Mouse (Mus musculus) neural tube, embryonic 12.5 days (tissue): ENCODE measurements around the gene Myo9b. TPM values are rescaled to one million over a fixed set of nuclear protein-coding genes. Genes with fewer than 3 reads are reported as not detected.

Experiments
- ATAC-seq: fragments of 200-750 bp; cut with Nextera tagmentation; 2 replicates; pipeline ENCODE4 v1.8.0; 2017; ENCODE audit warnings: low read depth, mild to moderate bottlenecking, moderate TSS enrichment, moderate library complexity; ENCODE audit not compliant: low FRiP score
- H3K27ac ChIP-seq: fragments of 300-500 bp; sonication (generic); 2 replicates; pipeline ENCODE4 v1.5.1; 2016
- H3K27me3 ChIP-seq: fragments of 300-500 bp; sonication (generic); replicated peaks from 2 replicates; pipeline ENCODE4 v1.6.1; 2016; ENCODE audit warnings: mild to moderate bottlenecking
- H3K36me3 ChIP-seq: fragments of 300-500 bp; sonication (generic); 2 replicates; pipeline ENCODE4 v1.6.1; 2016; ENCODE audit warnings: mild to moderate bottlenecking
- H3K4me1 ChIP-seq: fragments of 300-500 bp; sonication (generic); 2 replicates; pipeline ENCODE4 v1.6.1; 2016
- H3K4me2 ChIP-seq: fragments of 300-500 bp; sonication (generic); replicated peaks from 2 replicates; pipeline ENCODE4 v1.6.1; 2016; ENCODE audit warnings: mild to moderate bottlenecking
- H3K4me3 ChIP-seq: fragments of 300-500 bp; sonication (generic); 2 replicates; pipeline ENCODE4 v1.5.1; 2016
- H3K9ac ChIP-seq: fragments of 300-500 bp; sonication (generic); 2 replicates; pipeline ENCODE4 v1.6.1; 2016; ENCODE audit warnings: mild to moderate bottlenecking
- H3K9me3 ChIP-seq: fragments of 300-500 bp; sonication (generic); 2 replicates; pipeline ENCODE4 v1.6.1; 2016; ENCODE audit warnings: mild to moderate bottlenecking
- WGBS: fragments of 180-500 bp; shearing (Covaris S2); methylation state at CpG from one replicate; pipeline ENCODE4 v1.1.7; 2016; 5-methylcytosine and 5-hydroxymethylcytosine counted together
- polyA plus RNA-seq: library from polyadenylated mRNA; unstranded; fragments of >200 nt; fragmentation: Nextera tagmentation; extraction: Ambion mirVana; gene quantifications from 2 replicates; pipeline ENCODE4 v1.2.1, GENCODE M21; 2016

Gene Myo9b
- polyA plus RNA-seq, 1 experiment from 2014 or later, result 22.5 TPM

DNA sequence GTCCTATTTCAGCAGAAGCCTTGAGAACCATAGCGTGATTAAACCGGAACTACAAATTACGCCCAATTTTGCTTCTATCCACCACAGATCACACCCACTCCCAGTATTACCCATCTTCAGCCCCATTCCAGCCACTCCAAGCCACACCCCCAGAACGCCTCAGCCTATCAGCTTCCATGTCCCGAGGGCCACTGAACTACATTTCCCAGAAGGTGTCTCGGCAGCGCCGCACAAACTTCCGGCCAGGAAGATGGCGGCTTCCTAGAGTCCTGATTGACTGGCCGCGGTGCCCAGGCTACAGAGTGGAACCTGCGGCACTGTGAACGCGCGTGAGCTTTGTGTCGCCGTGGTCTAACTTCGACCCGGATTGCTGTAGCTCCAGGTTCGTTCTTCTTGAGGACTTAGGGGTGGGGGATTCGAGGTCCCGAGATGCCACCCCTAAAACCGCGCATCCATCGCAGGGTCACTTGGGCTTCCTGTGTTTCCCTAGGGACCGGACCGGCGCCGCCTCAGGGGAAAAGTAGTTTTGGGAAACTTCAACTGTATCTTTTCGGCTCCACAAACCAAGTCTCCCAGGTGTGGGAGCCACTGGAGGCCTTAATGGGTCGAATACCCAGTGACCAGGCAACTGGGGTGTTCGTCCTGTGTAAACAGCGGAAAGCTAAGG is 124.3 kb downstream of the Myo9b start, which contains the start of gene Babam1:
Gene Babam1, plus strand, starts transcription at position 223 of the 667 bp plus-strand sequence.
- Histone ChIP-seq H3K4me1 (peaks cover 16% of the 10 kb centered on the region), H3K27ac (no peak within 1 kb of the TSS; the same call in 1 of the 2 replicates), H3K27me3 (no peaks in the 10 kb centered on the region), H3K9ac (peak within 1 kb of the TSS; percentile 69), H3K4me3 (peak within 1 kb of the TSS; percentile 63), H3K36me3 (peaks cover 14% of the 10 kb centered on the region), H3K9me3 (no peaks in the 10 kb centered on the region), H3K4me2 (peak within 1 kb of the TSS; percentile 75)
- peak; percentile 97 for ATAC-seq
- WGBS, result under 1% methylated on average over 34 of the region's 34 CpGs

DNA sequence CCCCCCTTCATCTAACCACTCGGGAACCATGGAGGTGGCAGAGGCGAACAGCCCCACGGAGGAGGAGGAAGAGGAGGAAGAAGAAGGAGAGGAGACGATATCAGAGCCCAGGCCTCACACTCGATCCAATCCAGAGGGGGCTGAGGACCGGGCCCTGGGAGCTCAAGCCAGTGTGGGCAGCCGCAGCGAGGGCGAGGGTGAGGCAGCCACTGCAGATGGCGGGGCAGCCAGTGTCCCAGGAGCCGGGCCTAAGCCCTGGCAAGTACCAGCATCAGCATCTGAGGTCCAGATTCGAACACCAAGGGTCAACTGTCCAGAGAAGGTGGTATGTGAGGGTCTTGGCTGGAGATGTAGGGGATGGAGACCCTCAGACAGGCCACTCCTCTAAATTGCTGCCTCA is 125.2 kb downstream of the Myo9b start:
- no peak overlapping the region for H3K27ac ChIP-seq
- no peaks in the 10 kb centered on the region for H3K27me3 ChIP-seq
- no peak for ATAC-seq
- 90% methylated on average over 12 of the region's 12 CpGs for WGBS
- H3K9me3 ChIP-seq, result no peaks in the 10 kb centered on the region
- peaks cover 16% of the 10 kb centered on the region for H3K4me1 ChIP-seq
- peaks cover 14% of the 10 kb centered on the region for H3K36me3 ChIP-seq
- H3K4me2 ChIP-seq, result peak overlapping the region; percentile 75
- 0 out of 2 replicates have a peak overlapping the region, but pooled peaks have one; percentile 69 for H3K9ac ChIP-seq
- peak overlapping the region; percentile 63 for H3K4me3 ChIP-seq

DNA sequence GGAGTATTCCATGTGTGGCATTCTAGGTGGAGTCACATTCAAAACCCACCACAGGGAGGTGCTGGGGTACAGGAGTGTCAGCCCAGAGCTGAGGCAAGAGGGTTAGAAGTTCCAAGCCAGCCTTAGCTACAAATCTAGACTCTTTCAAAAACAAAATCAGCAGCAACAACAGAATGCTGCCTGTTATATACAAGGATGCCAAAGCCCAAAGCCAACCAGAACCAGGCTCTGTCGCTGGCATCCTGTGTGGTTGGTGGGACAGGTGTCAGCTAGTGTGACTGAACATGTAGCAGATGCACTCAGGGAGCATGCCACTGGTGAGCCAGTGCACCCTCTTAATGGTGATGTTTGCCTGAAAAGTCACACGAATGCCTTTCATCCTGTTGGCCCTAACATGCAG is 128.3 kb downstream of the Myo9b start:
- Histone ChIP-seq H3K4me3 (no peak overlapping the region), H3K9me3 (no peaks in the 10 kb centered on the region), H3K4me1 (peaks cover 12% of the 10 kb centered on the region), H3K27ac (no peak overlapping the region), H3K27me3 (no peaks in the 10 kb centered on the region), H3K4me2 (no peak overlapping the region), H3K9ac (no peak overlapping the region), H3K36me3 (peaks cover 14% of the 10 kb centered on the region)
- 94% methylated on average over 2 of the region's 2 CpGs for WGBS
- no peak for ATAC-seq

DNA sequence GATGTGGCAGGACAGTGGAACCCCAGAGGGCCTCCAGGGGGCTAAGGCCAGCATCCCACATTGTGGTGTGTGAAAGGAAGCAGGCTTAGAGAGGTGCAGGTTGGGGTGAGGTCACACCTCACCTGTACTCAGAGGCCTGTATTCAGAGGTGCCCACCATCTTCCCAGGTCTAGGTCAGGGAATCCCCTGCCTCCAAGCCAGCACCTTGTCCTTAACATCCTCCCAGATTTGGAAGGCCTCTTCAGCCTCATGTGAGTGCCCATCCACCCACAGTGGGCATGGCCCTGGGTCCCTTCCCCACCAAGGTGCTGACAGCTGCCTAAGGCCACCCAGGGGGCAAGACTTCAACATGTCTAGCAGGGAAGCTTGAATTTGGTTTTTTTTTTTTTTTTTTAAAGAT is 128.9 kb downstream of the Myo9b start:
- no peak overlapping the region for H3K4me3 ChIP-seq
- H3K4me1 ChIP-seq, result peaks cover 15% of the 10 kb centered on the region
- H3K27me3 ChIP-seq, result no peaks in the 10 kb centered on the region
- peaks cover 14% of the 10 kb centered on the region for H3K36me3 ChIP-seq
- H3K27ac ChIP-seq, result no peak overlapping the region
- H3K9me3 ChIP-seq, result no peaks in the 10 kb centered on the region
- ATAC-seq, result no peak
- H3K9ac ChIP-seq, result no peak overlapping the region
- H3K4me2 ChIP-seq, result no peak overlapping the region

DNA sequence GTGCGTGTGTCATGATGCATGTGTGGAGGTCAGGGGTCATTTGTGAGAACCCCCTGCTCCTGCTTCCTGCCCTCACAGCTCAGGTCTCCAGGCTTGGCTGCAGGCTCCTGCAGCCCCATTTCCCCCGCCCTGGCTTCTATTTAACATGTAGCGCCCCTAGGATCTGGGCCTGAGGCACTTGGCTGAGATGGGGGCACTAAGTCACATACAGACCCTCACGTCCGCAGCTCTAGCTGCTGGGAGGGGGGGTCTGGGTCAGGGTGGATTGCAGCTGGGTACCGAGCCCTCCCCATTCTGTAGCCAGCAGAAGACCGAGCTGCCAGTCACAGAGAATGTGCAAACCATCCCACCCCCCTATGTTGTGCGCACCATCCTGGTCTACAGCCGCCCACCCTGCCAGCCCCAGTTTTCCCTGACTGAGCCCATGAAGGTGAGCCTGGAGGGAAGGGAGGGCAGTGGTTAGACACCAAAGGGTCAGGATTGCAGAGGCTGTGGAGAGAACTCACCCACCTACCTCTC is 130.0 kb downstream of the Myo9b start:
- H3K4me2 ChIP-seq, result no peak overlapping the region
- H3K9me3 ChIP-seq, result no peaks in the 10 kb centered on the region
- H3K4me1 ChIP-seq, result peaks cover 18% of the 10 kb centered on the region
- peaks cover 14% of the 10 kb centered on the region for H3K36me3 ChIP-seq
- H3K4me3 ChIP-seq, result no peak overlapping the region
- no peak for ATAC-seq
- no peak overlapping the region for H3K9ac ChIP-seq
- no peak overlapping the region for H3K27ac ChIP-seq
- WGBS, result 84% methylated on average over 9 of the region's 9 CpGs
- H3K27me3 ChIP-seq, result no peaks in the 10 kb centered on the region

DNA sequence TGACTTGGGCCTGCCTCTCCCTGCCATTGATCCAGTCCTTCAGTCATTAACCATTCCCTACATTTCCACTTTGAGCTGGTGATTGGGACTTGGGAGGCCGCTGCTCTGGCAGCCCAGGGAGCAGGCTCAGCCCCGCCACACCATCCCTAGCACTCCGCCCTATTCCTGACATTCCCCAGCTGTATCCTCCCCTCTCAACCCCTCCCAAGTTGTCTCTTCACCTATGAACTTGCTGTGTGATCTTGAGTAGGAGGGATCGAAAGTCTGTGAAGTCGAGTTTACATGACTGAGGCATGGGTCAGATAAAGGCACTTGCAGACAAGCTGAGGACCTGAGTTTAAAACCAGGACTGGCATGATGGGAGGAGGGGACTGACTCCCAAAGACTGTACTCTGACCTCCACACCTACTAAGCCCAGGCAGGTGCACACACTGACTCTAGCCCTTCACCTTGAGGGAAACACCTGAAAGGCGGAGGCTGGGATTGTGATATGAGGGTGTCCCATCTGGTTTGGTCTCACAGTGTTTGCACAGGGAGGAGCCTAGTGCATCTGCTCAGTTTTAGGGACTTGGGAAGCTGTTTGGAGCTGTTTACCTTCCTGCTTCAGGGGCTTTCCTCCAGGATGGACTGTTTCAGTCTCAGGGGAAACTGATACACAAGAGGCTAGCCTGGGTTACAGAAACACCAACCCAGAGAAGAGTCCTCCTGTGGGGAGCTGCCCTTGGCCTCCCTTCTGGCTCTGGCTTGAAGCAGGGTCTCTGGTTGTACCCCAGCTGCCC is 130.8 kb downstream of the Myo9b start:
- Histone ChIP-seq H3K4me1 (peaks cover 14% of the 10 kb centered on the region), H3K4me2 (no peak overlapping the region), H3K36me3 (peaks cover 16% of the 10 kb centered on the region), H3K9me3 (no peaks in the 10 kb centered on the region), H3K27me3 (no peaks in the 10 kb centered on the region), H3K4me3 (no peak overlapping the region), H3K9ac (no peak overlapping the region), H3K27ac (no peak overlapping the region)
- no peak for ATAC-seq
- 86% methylated on average over 6 of the region's 6 CpGs for WGBS

DNA sequence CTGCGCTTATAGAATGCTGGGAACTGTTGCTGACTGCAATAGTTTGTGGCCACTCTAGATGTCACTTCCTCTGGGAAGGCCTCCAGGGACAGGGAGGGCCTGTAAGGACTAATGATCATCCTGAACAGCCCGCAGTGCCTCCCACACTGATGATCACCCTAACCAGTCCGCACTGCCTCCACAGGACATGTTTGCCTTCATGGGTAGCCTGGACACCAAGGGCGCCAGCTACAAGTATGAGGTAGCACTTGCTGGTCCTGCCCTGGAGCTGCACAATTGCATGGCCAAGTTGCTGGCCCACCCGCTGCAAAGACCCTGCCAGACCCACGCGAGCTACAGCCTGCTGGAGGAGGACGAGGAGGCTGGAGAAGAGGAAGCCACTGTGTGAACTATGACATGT is 131.5 kb downstream of the Myo9b start:
- Histone ChIP-seq H3K4me3 (no peak overlapping the region), H3K27ac (no peak overlapping the region), H3K9me3 (no peaks in the 10 kb centered on the region), H3K4me1 (peaks cover 14% of the 10 kb centered on the region), H3K9ac (no peak overlapping the region), H3K36me3 (peaks cover 18% of the 10 kb centered on the region), H3K27me3 (no peaks in the 10 kb centered on the region), H3K4me2 (no peak overlapping the region)
- WGBS, result 90% methylated on average over 8 of the region's 8 CpGs
- no peak for ATAC-seq

DNA sequence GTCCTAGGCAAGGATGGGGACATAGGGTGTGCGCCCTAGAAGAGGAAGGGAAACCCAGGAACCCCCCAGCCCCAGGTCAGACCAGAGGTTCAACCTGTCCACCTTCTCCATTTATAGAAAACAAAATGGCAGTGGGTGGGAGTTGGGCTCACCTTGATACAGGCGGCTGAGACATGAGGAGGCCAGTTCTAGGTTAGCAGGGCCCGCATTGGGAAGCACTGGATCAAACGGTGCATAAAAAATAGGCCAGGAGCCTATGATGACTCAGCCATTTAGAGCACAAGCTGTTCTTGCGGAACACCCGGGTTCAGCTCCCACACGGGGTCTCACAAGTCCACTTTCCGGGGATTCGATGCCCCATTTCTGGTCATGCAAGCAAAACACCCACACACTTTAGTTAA is 132.4 kb downstream of the Myo9b start:
- 89% methylated on average over 9 of the region's 9 CpGs for WGBS
- Histone ChIP-seq H3K9ac (no peak overlapping the region), H3K9me3 (no peaks in the 10 kb centered on the region), H3K4me1 (peaks cover 14% of the 10 kb centered on the region), H3K4me2 (no peak overlapping the region), H3K27ac (no peak overlapping the region), H3K4me3 (no peak overlapping the region), H3K27me3 (no peaks in the 10 kb centered on the region), H3K36me3 (peaks cover 17% of the 10 kb centered on the region)
- ATAC-seq, result no peak

DNA sequence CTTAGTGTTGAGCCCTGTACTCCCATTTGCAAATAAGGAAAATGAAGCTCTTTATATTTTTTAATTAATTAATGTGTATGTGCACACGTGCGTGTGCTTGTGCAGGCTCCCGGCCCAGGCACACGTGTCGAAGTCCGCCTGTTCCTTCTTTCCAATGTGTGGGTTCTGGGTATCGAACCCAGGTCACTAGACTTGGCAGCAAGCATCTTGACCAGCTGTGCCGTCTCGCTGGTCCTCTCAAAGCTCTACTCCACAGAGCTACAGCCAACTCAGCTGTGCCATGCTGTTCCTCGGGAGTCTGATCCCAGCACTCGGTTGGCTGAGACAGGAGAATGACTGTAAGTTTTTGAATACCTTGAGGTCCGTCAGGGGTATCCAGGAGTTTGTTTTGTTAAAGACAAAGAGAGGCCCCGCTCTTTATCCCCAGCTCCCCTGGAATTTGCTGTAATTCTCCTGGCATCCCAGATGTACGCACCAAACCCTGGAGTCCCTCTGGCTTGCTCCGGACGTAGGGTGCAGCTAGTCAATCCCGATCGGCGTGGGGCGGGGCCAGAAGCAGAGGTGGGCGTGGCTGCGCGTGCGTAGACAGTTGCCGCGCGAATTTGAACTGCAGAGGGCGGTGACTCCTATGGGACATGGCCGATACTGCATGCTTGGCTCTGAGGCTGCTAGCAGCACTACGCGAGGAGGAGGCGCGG is 133.0 kb downstream of the Myo9b start, which contains the start of gene Ankle1:
Gene Ankle1, plus strand, starts transcription at position 610 of the 698 bp plus-strand sequence.
- Histone ChIP-seq H3K9me3 (no peaks in the 10 kb centered on the region), H3K4me1 (peaks cover 14% of the 10 kb centered on the region), H3K9ac (peak within 1 kb of the TSS; percentile 63), H3K27ac (no peak within 1 kb of the TSS), H3K36me3 (peaks cover 17% of the 10 kb centered on the region), H3K4me2 (peak within 1 kb of the TSS; percentile 93), H3K4me3 (peak within 1 kb of the TSS; percentile 55), H3K27me3 (no peaks in the 10 kb centered on the region)
- ATAC-seq, result peak; percentile 89
- WGBS, result 15% methylated on average over 33 of the region's 33 CpGs

DNA sequence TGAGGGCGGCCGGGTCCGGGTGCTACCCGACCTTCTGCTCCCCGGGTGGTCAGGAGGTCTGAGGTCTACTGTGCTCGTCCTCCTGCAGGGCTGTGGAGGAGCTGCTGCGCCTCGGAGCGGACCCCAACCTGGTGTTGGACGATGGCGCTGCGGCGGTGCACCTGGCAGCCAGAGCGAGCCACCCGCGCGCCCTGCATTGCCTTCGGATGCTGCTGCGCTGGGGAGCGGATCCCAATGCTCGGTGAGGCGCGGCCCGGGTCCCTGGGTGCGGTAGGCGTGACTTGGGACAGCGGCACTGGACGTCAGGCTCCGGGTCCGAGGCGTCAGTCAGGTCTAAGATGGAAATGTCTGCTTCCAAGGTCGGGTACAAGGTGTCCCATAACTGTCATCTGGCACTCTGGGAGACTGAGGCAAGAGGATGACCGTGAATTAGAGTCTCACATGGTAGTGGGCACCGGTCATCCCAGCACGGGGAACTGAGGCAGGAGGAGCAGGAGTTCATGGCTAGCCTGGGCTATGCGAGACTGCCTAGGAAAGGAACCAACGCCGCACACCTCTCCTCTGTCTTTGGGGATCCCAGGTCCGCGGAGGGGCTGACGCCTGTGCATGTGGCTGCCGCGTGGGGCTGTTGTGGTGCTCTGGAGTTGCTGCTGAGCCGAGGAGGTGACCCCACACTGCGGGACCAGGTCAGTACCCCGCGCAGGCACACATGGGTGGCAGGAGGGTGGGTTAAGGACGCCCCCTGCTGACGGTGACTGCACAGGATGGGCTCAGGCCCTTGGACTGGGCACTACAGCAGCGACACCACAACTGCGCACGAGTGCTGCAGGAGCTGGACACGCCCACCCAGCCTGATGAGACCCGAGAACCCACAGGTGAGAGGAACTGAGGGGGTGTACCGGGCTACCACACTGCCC is 133.8 kb downstream of the Myo9b start:
- WGBS, result 1% methylated on average over 55 of the region's 55 CpGs
- Histone ChIP-seq H3K4me1 (peaks cover 14% of the 10 kb centered on the region), H3K27me3 (no peaks in the 10 kb centered on the region), H3K27ac (no peak overlapping the region), H3K36me3 (peaks cover 17% of the 10 kb centered on the region), H3K9me3 (no peaks in the 10 kb centered on the region), H3K4me3 (peak overlapping the region; percentile 55), H3K4me2 (peak overlapping the region; percentile 93), H3K9ac (peak overlapping the region; percentile 63)
- peak; percentile 74 for ATAC-seq

DNA sequence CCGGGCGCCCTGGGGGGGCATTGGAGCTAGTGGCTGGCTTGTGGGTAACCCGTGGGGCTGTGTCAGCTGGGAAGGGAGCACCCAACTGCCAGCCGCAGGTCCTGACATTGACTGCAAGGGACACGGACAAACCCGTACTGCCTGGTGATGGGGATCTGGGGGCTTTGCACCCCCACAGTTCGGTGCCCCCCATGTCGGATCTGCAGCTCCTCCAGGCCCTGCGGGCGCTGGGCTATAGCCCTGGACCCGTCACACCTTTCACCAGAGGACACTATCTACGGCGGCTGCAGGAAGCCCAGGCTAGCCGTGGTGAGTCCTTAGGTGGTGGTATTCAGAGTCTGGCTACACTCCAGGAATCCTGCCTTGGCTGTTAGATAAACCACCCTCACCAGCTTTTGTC is 134.9 kb downstream of the Myo9b start:
- Histone ChIP-seq H3K9me3 (no peaks in the 10 kb centered on the region), H3K4me2 (peak overlapping the region; percentile 93), H3K4me3 (no peak overlapping the region), H3K4me1 (peaks cover 14% of the 10 kb centered on the region), H3K36me3 (peaks cover 17% of the 10 kb centered on the region), H3K9ac (peak overlapping the region; percentile 63), H3K27me3 (no peaks in the 10 kb centered on the region), H3K27ac (no peak overlapping the region)
- ATAC-seq, result no peak
- 95% methylated on average over 14 of the region's 14 CpGs for WGBS
